Mouse (Mus musculus): ENCODE results near the gene Znfx1.
"Not testable (repeated sequence)": the region's sequence is repeated elsewhere in the genome, so short reads cannot be mapped to it uniquely, and the experiment has no call there.

Gene Znfx1

DNA sequence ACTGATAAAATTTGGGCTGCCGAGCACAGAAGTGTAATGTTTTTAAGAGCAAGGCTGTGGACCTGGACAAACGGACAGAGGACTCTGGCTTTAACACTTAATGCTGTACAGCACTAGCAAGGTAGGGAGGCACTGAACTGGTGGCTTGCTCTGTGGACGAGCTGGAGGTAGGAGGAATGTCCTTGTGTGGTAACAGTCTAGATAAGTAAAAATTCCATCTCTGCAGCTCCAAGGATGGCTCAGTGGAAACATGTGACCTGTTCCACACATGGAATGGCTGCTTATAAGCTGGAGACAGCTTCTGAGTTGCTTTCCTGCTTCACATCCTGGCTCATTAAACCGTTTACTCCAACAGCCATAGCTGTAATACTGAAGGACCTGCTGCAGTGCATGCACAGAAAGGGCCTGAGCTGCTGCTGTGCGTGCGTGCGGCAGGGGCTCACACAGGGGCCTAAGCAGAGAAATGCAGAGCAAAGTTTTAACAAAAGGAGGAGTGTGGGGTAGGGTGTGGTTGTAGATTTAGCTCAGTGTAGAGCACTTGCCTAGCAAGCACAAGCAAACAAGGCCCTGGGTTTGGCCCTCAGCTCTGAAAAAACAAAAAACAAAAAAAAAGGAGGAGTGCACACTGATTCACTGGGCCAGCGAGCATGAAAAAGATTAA lies 14.0 kb downstream of the Znfx1 start:
- DNase-seq: no peak

- DNase-seq: no peak
These were observed 14.6 kb downstream of the Znfx1 start for GRCm38 (mm10) chr2:167048223-167048622.

DNA sequence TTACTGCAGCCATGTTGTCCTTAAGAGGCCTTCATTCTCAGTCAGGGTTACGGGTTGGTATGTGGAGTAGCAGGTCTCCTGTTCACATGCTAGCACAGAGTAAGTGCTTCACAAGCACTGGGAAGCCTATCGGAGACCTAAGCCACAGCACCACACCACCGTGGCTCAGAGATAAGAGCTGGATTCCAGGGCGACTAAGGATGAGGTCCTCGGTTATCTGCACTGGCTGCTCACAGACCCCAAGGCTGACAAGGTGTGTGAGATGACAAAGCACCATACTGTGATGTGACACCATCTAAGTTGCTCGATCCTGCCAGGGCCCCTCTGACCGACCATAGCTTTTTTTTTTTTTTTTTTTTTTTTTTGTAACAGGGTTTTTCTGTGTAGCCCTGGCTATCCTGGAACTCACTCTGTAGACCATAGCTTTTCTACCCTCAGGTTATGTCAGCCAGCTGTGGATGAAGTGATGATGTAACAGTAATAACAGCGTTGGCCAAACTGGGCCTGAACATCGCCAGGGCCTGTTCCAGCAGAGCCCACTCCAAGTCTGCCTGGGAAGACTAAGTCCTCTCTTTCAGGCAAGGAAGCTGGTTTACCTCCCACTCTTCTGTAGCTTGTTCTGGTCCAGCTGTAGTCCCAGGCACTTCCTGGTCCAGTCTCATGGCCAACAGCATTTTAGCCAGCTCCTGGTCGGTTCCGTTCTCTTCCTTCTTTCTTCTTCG lies 19.3 kb downstream of the Znfx1 start:
- no peak for DNase-seq

DNA sequence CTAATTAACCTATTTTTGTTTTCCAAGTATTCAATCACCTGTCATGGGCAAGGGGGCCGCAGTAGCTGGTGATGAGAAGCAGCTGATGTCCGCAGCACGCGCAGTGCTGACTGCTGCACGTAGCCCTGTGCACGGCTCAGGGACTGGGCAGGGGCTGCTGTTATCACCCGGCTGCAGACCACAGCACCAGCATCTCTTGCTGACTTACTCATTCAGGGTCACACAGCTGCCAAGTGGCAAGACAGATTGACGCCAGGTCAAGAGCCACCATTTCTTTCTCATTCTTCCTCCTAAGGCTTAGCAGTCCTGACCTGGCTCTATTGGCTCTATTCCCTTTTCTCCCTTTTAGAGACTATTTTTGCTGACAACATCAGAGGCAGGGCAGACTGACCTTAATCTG lies 23.4 kb downstream of the Znfx1 start:
- DNase-seq: no peak

DNA sequence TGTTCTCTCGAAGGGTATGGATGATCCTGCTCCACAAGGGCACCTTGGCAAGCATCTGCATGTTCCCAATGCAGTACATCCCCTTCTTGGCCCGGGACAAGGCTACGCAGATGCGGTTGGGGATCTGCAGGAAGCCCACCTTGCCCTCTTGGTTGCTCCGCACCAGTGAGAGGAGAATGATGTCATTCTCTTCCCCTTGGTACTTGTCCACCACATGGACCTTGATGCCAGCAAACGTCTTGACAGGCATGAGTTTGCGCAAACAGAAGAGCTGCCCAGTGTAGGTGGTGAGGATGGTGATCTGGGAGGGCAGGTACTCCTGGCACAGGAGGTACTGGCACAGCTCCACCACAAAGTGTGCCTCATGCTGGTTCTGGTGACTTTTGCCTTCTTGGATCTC lies 24.1 kb downstream of the Znfx1 start:
- no peak for DNase-seq

- no peak for DNase-seq
These were observed 24.5 kb downstream of the Znfx1 start for GRCm38 (mm10) chr2:167038297-167038696.

DNA sequence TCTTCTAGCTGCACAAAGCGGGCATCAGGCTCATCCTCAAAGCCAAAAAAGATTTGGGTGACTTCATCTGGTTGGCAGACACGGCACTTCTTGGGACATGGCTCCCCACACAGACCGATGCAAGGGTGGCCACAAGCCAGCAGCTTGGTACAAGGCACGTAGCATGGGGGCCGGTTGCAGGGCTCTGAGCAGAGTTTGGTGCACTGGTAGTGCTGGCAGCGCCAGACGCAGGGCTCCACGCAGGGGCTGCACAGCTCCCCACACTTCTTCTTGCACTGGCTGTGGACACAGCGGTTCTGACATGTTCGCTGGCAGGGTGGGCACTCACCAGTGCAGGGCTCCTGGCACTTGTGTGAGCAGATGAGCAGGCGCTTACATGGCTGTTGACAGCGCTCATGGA lies 25.1 kb downstream of the Znfx1 start:
- DNase-seq: no peak

- peak; percentile 6 for DNase-seq
These were observed 32.3 kb downstream of the Znfx1 start for GRCm38 (mm10) chr2:167030507-167030906.

GRCm38 (mm10) chr2:167028553-167028952 lies 34.3 kb downstream of the Znfx1 start:
- DNase-seq: no peak

GRCm38 (mm10) chr2:167019396-167019795 lies 43.4 kb downstream of the Znfx1 start:
- DNase-seq: no peak

DNA sequence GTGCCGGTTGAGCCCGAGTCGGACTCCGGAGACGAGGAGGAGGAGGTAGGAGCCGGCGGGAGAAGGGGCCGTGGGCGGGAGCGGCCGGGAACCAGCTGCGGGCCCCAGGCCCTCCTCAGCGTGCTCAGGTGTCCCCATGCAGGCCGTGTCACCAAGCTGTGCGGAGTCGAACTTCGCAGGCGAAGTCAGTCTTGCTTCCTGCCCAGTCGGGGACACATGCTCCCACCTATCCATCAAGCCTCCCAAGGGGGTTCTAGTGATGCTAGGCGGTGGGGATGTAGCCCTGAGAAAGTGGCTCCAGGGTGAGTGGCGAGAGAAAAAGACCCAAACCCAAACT lies 47.5 kb downstream of the Znfx1 start:
- DNase-seq: no peak

DNA sequence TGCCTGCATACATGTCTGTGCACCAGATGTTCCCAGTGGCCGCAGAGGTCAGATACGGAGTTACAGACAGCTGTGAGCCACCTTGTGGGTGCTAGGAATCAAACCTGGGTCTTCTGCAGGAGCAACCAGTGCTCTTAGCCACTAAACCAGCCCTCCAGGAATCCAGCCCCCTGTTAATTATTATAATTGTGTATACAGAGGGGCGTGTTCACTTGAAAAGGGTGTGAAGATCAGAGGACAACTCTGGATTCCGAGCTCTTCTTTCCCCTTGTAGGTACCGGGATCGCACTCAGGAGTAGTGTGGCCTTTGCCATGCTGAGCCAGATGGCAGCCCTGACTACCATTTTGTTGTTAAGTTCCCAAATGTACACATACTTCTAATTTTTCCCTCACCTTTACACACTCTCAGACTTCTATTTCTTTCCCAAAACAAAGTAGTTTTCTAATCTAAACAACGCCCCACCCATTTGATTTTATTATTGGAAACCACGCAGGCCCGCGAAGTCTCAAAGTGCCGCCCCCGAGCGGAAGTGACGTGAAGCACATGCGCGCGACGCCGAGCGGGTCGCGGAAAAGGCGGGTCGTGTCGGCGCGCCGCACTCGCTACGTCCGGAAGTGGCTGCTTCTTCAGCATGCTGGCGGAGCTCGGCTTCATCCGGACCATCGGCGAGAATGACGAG lies 48.0 kb downstream of the Znfx1 start, which contains the start of gene Ddx27:
Gene Ddx27 (plus strand): TSS at position 492 of the 680 bp plus-strand sequence.
- peak; percentile 97 for DNase-seq

GRCm38 (mm10) chr2:167010546-167010945 lies 52.3 kb downstream of the Znfx1 start:
- DNase-seq: no peak

- DNase-seq: no peak
These were observed 53.3 kb downstream of the Znfx1 start for GRCm38 (mm10) chr2:167009483-167009882.

DNA sequence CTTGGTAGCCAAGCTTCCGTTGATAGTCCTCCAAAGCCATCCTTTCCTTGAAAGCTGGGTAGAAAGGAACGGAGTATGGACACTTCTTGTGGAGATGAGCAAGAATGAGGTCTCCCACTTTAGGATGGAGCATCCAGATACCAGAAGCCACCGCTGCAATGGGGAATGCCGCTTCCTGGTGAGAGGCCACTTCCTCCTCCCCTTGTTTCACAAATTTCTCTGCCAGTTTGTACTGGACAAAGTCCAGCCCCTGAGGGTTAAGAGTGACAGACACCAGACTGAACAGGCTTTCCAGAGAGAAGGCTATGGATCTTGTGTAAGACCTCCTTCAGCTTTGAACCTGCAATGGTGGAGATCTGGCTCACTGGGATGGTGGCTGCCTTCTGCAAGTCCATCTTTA lies 55.2 kb downstream of the Znfx1 start:
- not testable (repeated sequence) for DNase-seq

GRCm38 (mm10) chr2:167007001-167007491 lies 55.8 kb downstream of the Znfx1 start:
- no peak for DNase-seq

GRCm38 (mm10) chr2:167006355-167006754 lies 56.5 kb downstream of the Znfx1 start:
- DNase-seq: no peak

DNA sequence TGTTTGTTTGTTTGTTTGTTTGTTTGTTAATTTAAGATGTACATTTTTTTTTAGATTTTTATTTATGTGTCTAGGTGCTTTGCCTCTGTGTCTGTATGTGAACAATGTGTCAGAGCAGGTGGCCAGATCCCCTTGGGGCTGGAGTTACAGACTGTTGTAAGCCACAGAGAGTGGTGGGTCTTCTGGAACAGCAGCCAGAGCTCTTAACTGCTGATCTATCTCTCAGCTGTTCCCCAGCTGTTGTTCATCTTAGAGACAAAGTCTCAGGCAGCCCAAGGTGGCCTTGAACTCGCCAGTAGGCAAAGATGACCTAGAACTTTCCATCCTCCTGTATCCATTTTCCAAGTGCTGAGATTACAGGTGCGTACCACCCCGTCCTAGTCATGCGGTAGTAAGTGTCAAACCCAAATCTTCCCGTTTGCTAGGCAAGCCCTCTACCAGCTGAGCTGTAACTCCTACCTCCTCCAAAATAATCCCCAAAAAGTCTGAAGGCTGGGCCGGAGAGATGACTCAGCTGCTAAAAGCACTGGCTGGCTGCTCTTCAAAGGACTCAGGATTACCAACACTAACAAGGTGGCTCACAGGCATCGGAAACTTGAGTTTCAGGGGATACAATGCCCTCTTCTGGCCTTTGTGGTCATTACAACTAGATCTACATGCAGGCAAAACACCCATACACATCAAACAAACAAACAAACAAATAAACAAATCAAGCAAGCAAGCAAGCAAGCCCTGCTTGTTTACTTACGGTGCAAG lies 58.5 kb downstream of the Znfx1 start:
- DNase-seq: peak; percentile 79

- no peak for DNase-seq
These were observed 61.3 kb downstream of the Znfx1 start for GRCm38 (mm10) chr2:167001486-167001885.

- no peak for DNase-seq
These were observed 66.3 kb downstream of the Znfx1 start for GRCm38 (mm10) chr2:166996533-166996894.

- peak; percentile 100 for DNase-seq
These were observed 66.9 kb downstream of the Znfx1 start, which contains the start of gene Stau1 for GRCm38 (mm10) chr2:166995796-166996532. Gene Stau1 (minus strand): TSS chr2:166996299.

Measured in embryo, embryonic 11 days (tissue).